16 mouse cellular contexts compared by ENCODE assay signal in genomic region chr2:173119023-173119944, GRCm38 (mm10). TPM values are rescaled to one million over a fixed set of nuclear protein-coding genes. Genes with fewer than 3 reads are reported as not detected.
DNase-seq lines count a peak whose midpoint lies in the region; ATAC-seq lines count a peak whose summit lies in the region.
"Had no signal": no experiment of that assay in that cellular context is flagged by ENCODE, and none has a peak within 500 bp of the region (broad histone marks: within the 10 kb centered on the region; RNA-seq: fewer than 3 reads in every experiment).

Gene Ctcfl, minus strand, starts transcription at chr2:173119525.

- no peak within 1 kb of the TSS for H3K4me3 ChIP-seq in kidney, embryonic 14.5 days (ENCODE audit: low read length)
- H3K4me3 ChIP-seq in kidney, embryonic 15.5 days (replicated peaks): no peak within 1 kb of the TSS
- no peak within 1 kb of the TSS for H3K4me3 ChIP-seq in stomach, embryonic 16.5 days (replicated peaks; ENCODE audit: low read length)
- H3K4me3 ChIP-seq in hindbrain, embryonic 12.5 days: no peak within 1 kb of the TSS
- H3K4me3 ChIP-seq: midbrain, embryonic 12.5 days; neural tube, embryonic 13.5 days had no signal

- DNase-seq in ZHBTc4 (ENCODE audit: low read depth, low spot score) (peak; percentile 69), liver (peak; percentile 57)
- DNase-seq in left cerebral cortex, adult 18-20 months (ENCODE audit: low spot score in 2 of 2): no peak
- DNase-seq in embryo, embryonic 10.5 days (ENCODE audit: low spot score): no peak
- DNase-seq: cerebellum, adult 9-11 months; heart, postnatal 14 days; lung, adult 18-20 months; thymus, postnatal 14 days had no signal

- no peak within 1 kb of the TSS for H3K9ac ChIP-seq in kidney, embryonic 14.5 days (ENCODE audit: low read depth, low read length)
- no peak within 1 kb of the TSS for H3K9ac ChIP-seq in kidney, embryonic 15.5 days
- no peak within 1 kb of the TSS for H3K9ac ChIP-seq in stomach, embryonic 16.5 days (ENCODE audit: low read length)
- H3K9ac ChIP-seq in hindbrain, embryonic 12.5 days: no peak within 1 kb of the TSS
- H3K9ac ChIP-seq: midbrain, embryonic 12.5 days; neural tube, embryonic 13.5 days had no signal

- H3K36me3 ChIP-seq in kidney, embryonic 14.5 days (ENCODE audit: control insufficient read depth, insufficient read depth, low read length): no peaks in the 10 kb centered on the region
- H3K36me3 ChIP-seq in kidney, embryonic 15.5 days: no peaks in the 10 kb centered on the region
- H3K36me3 ChIP-seq in stomach, embryonic 16.5 days (ENCODE audit: control insufficient read depth, insufficient read depth, low read length): no peaks in the 10 kb centered on the region
- no peaks in the 10 kb centered on the region for H3K36me3 ChIP-seq in hindbrain, embryonic 12.5 days
- H3K36me3 ChIP-seq: midbrain, embryonic 12.5 days; neural tube, embryonic 13.5 days had no signal

- 86% methylated on average over 35 of the region's 35 CpGs for WGBS in kidney, embryonic 14.5 days
- WGBS in kidney, embryonic 15.5 days: 88% methylated on average over 35 of the region's 35 CpGs
- 85% methylated on average over 35 of the region's 35 CpGs for WGBS in stomach, embryonic 16.5 days
- WGBS in hindbrain, embryonic 12.5 days: 86% methylated on average over 35 of the region's 35 CpGs

- H3K4me2 ChIP-seq in kidney, embryonic 14.5 days (replicated peaks; ENCODE audit: low read depth, low read length): no peak within 1 kb of the TSS
- no peak within 1 kb of the TSS for H3K4me2 ChIP-seq in kidney, embryonic 15.5 days
- H3K4me2 ChIP-seq in stomach, embryonic 16.5 days (ENCODE audit: low read depth, low read length): no peak within 1 kb of the TSS
- no peak within 1 kb of the TSS for H3K4me2 ChIP-seq in hindbrain, embryonic 12.5 days (replicated peaks)
- H3K4me2 ChIP-seq: midbrain, embryonic 12.5 days; neural tube, embryonic 13.5 days had no signal

- H3K27ac ChIP-seq in kidney, embryonic 14.5 days (ENCODE audit: low read depth, low read length): no peak within 1 kb of the TSS
- H3K27ac ChIP-seq in kidney, embryonic 15.5 days: no peak within 1 kb of the TSS
- H3K27ac ChIP-seq in stomach, embryonic 16.5 days (ENCODE audit: low read length): no peak within 1 kb of the TSS
- H3K27ac ChIP-seq in hindbrain, embryonic 12.5 days: no peak within 1 kb of the TSS
- H3K27ac ChIP-seq: midbrain, embryonic 12.5 days; neural tube, embryonic 13.5 days had no signal

- H3K9me3 ChIP-seq in kidney, embryonic 14.5 days (ENCODE audit: control insufficient read depth, low read length): no peaks in the 10 kb centered on the region
- no peaks in the 10 kb centered on the region for H3K9me3 ChIP-seq in kidney, embryonic 15.5 days (replicated peaks)
- no peaks in the 10 kb centered on the region for H3K9me3 ChIP-seq in stomach, embryonic 16.5 days (replicated peaks; ENCODE audit: control insufficient read depth, low read length)
- 0 out of 2 replicates have a peak, but pooled peaks cover 5% of the 10 kb centered on the region for H3K9me3 ChIP-seq in hindbrain, embryonic 12.5 days (replicated peaks)
- H3K9me3 ChIP-seq: midbrain, embryonic 12.5 days had no signal

- peak; percentile 34; the same call in 1 of the 2 replicates for ATAC-seq in kidney, embryonic 14.5 days (ENCODE audit: low FRiP score, low TSS enrichment)
- ATAC-seq in kidney, embryonic 15.5 days (replicated peaks; ENCODE audit: low FRiP score): no peak
- 0 out of 2 replicates have a peak, but pooled peaks have one; percentile 44 for ATAC-seq in stomach, embryonic 16.5 days (ENCODE audit: insufficient read depth, low FRiP score)
- no peak for ATAC-seq in hindbrain, embryonic 12.5 days (ENCODE audit: low FRiP score)

- H3K4me1 ChIP-seq in kidney, embryonic 14.5 days (ENCODE audit: control insufficient read depth, insufficient read depth, low read length): 0 out of 2 replicates have a peak, but pooled peaks cover 4% of the 10 kb centered on the region
- H3K4me1 ChIP-seq in kidney, embryonic 15.5 days: peaks cover 12% of the 10 kb centered on the region; the same call in 1 of the 2 replicates
- no peaks in the 10 kb centered on the region for H3K4me1 ChIP-seq in stomach, embryonic 16.5 days (ENCODE audit: control insufficient read depth, insufficient read depth, low read length)
- no peaks in the 10 kb centered on the region; the same call in 1 of the 2 replicates for H3K4me1 ChIP-seq in hindbrain, embryonic 12.5 days
- H3K4me1 ChIP-seq: midbrain, embryonic 12.5 days had no signal

- H3K27me3 ChIP-seq in kidney, embryonic 14.5 days (ENCODE audit: control insufficient read depth, insufficient read depth, low read length): no peaks in the 10 kb centered on the region
- H3K27me3 ChIP-seq in kidney, embryonic 15.5 days: peaks cover 16% of the 10 kb centered on the region; the same call in 1 of the 2 replicates
- H3K27me3 ChIP-seq in stomach, embryonic 16.5 days (ENCODE audit: control insufficient read depth, insufficient read depth, low read length): no peaks in the 10 kb centered on the region
- H3K27me3 ChIP-seq in hindbrain, embryonic 12.5 days: no peaks in the 10 kb centered on the region
- H3K27me3 ChIP-seq: midbrain, embryonic 12.5 days; neural tube, embryonic 13.5 days had no signal

RNA-seq across cellular contexts. Expression of gene Ctcfl, which starts in this region (rescaled TPM):
- polyA plus RNA-seq in kidney, embryonic 14.5 days (2014; fragmentation: Nextera tagmentation; extraction: Ambion mirVana): 0.07 and 0.08 TPM in 2 replicates
- 0.12 and 0.21 TPM in 2 replicates for polyA plus RNA-seq in kidney, embryonic 15.5 days (2015; fragmentation: Nextera tagmentation; extraction: Ambion mirVana)
- polyA plus RNA-seq in stomach, embryonic 16.5 days (2015; fragmentation: Nextera tagmentation; extraction: Ambion mirVana): 0.17 and 0.43 TPM in 2 replicates
- 0.14 TPM in 2 replicates for polyA plus RNA-seq in hindbrain, embryonic 12.5 days (2016; fragmentation: Nextera tagmentation; extraction: Ambion mirVana)
- total RNA-seq in left cerebral cortex, adult 18-20 months (2021): not detected
- polyA plus RNA-seq: C2C12; frontal cortex, adult 2 months; midbrain, embryonic 12.5 days had no signal

Comparison
In these comparisons a context has a peak if more than half of its experiments do, and no peak if none do; other contexts are left out.
1. Peak in ATAC-seq in kidney, embryonic 14.5 days; RNA of the gene not detected or under 1 TPM.
2. Peak in ATAC-seq in stomach, embryonic 16.5 days; RNA of the gene not detected or under 1 TPM.
3. DNase-seq: peak in ZHBTc4 (single experiment) and liver (single experiment); none in left cerebral cortex, adult 18-20 months (0 of 2) and embryo, embryonic 10.5 days (single experiment).